Mouse (Mus musculus) neural tube, embryonic 15.5 days (tissue): ENCODE results near the gene Mrps27. TPM values are rescaled to one million over a fixed set of nuclear protein-coding genes. Genes with fewer than 3 reads are reported as not detected.

Source experiments
- ATAC-seq: fragments of 200-750 bp; cut with Nextera tagmentation; 2 replicates; pipeline ENCODE4 v1.8.0; 2017; ENCODE audit warnings: mild to moderate bottlenecking, moderate TSS enrichment, moderate library complexity; ENCODE audit not compliant: low FRiP score
- H3K27ac ChIP-seq: fragments of 300-500 bp; sonication (generic); replicated peaks from 2 replicates; pipeline ENCODE4 v1.5.1; 2015; ENCODE audit warnings: mild to moderate bottlenecking, inconsistent platforms
- H3K27me3 ChIP-seq: fragments of 300-500 bp; sonication (generic); replicated peaks from 2 replicates; pipeline ENCODE4 v1.6.1; 2015; ENCODE audit warnings: inconsistent platforms
- H3K36me3 ChIP-seq: fragments of 300-500 bp; sonication (generic); 2 replicates; pipeline ENCODE4 v1.6.1; 2015; ENCODE audit warnings: inconsistent platforms
- H3K4me1 ChIP-seq: fragments of 300-500 bp; sonication (generic); 2 replicates; pipeline ENCODE4 v1.6.1; 2015; ENCODE audit warnings: inconsistent platforms
- H3K4me2 ChIP-seq: fragments of 300-500 bp; sonication (generic); 2 replicates; pipeline ENCODE4 v1.6.1; 2015; ENCODE audit warnings: inconsistent platforms, mild to moderate bottlenecking, moderate library complexity
- H3K4me3 ChIP-seq: fragments of 300-500 bp; sonication (generic); replicated peaks from 2 replicates; pipeline ENCODE4 v1.5.1; 2015; ENCODE audit warnings: mild to moderate bottlenecking, inconsistent platforms
- H3K9ac ChIP-seq: fragments of 300-500 bp; sonication (generic); replicated peaks from 2 replicates; pipeline ENCODE4 v1.6.1; 2015; ENCODE audit warnings: mild to moderate bottlenecking, inconsistent platforms
- H3K9me3 ChIP-seq: fragments of 300-500 bp; sonication (generic); replicated peaks from 2 replicates; pipeline ENCODE4 v1.6.1; 2016; ENCODE audit warnings: inconsistent platforms
- WGBS: fragments of 180-500 bp; shearing (Covaris S2); methylation state at CpG from one replicate; pipeline ENCODE4 v1.1.7; 2015; ENCODE audit warnings: mixed read lengths; 5-methylcytosine and 5-hydroxymethylcytosine counted together
- polyA plus RNA-seq: library from polyadenylated mRNA; unstranded; fragments of >200 nt; fragmentation: Nextera tagmentation; extraction: Ambion mirVana; gene quantifications from 2 replicates; pipeline ENCODE4 v1.2.1, GENCODE M21; 2015

Mrps27 gene
- polyA plus RNA-seq, 1 experiment from 2014 or later: 40.9 TPM

GRCm38 (mm10) chr13:99444431-99444871 lies 99.9 kb downstream of the Mrps27 start:
- H3K4me3 ChIP-seq: no peak overlapping the region
- 5% methylated on average over 10 of the region's 10 CpGs for WGBS

GRCm38 (mm10) chr13:99444880-99445279 lies 100.3 kb downstream of the Mrps27 start:
- no peaks in the 10 kb centered on the region for H3K9me3 ChIP-seq
- ATAC-seq: peak; percentile 25
- peak overlapping the region; percentile 33 for H3K4me2 ChIP-seq
- peak overlapping the region; percentile 75 for H3K27ac ChIP-seq
- H3K4me3 ChIP-seq: no peak overlapping the region
- no peak overlapping the region for H3K9ac ChIP-seq
- no peaks in the 10 kb centered on the region for H3K27me3 ChIP-seq
- H3K4me1 ChIP-seq: peaks cover 78% of the 10 kb centered on the region
- WGBS: 3% methylated on average over 6 of the region's 6 CpGs
- peaks cover 30% of the 10 kb centered on the region for H3K36me3 ChIP-seq

More at GRCm38 (mm10) chr13:99444431-99444871, 99.9 kb downstream of the Mrps27 start:
- ATAC-seq: peak; percentile 70
- peak overlapping the region; percentile 33 for H3K4me2 ChIP-seq
- H3K9me3 ChIP-seq: no peaks in the 10 kb centered on the region
- H3K27me3 ChIP-seq: no peaks in the 10 kb centered on the region
- peak overlapping the region; percentile 75 for H3K27ac ChIP-seq
- H3K36me3 ChIP-seq: peaks cover 34% of the 10 kb centered on the region
- no peak overlapping the region for H3K9ac ChIP-seq
- peaks cover 73% of the 10 kb centered on the region for H3K4me1 ChIP-seq

- H3K36me3 ChIP-seq: 0 out of 2 replicates have a peak, but pooled peaks cover 9% of the 10 kb centered on the region
- H3K4me2 ChIP-seq: peak overlapping the region; percentile 2; the same call in 1 of the 2 replicates
- H3K4me3 ChIP-seq: no peak overlapping the region
- no peak for ATAC-seq
- H3K9me3 ChIP-seq: no peaks in the 10 kb centered on the region
- peak overlapping the region; percentile 38; the same call in 1 of the 2 replicates for H3K27ac ChIP-seq
- no peak overlapping the region for H3K9ac ChIP-seq
- peaks cover 86% of the 10 kb centered on the region for H3K4me1 ChIP-seq
- 50% methylated on average over 7 of the region's 7 CpGs for WGBS
- H3K27me3 ChIP-seq: no peaks in the 10 kb centered on the region
Observed at GRCm38 (mm10) chr13:99447002-99447401, 102.4 kb downstream of the Mrps27 start.

- Histone ChIP-seq H3K36me3 (0 out of 2 replicates have a peak, but pooled peaks cover 3% of the 10 kb centered on the region), H3K27me3 (no peaks in the 10 kb centered on the region), H3K9me3 (no peaks in the 10 kb centered on the region), H3K9ac (no peak overlapping the region), H3K27ac (peak overlapping the region; percentile 38; the same call in 1 of the 2 replicates), H3K4me3 (no peak overlapping the region), H3K4me2 (peak overlapping the region; percentile 2; the same call in 1 of the 2 replicates), H3K4me1 (peaks cover 80% of the 10 kb centered on the region)
- no peak for ATAC-seq
- WGBS: 18% methylated on average over 11 of the region's 11 CpGs
Observed at GRCm38 (mm10) chr13:99447403-99448199, 103.0 kb downstream of the Mrps27 start.

- WGBS: 32% methylated on average over 4 of the region's 4 CpGs
- Histone ChIP-seq H3K4me2 (no peak overlapping the region), H3K36me3 (no peaks in the 10 kb centered on the region), H3K27me3 (no peaks in the 10 kb centered on the region), H3K4me3 (no peak overlapping the region), H3K4me1 (peaks cover 75% of the 10 kb centered on the region), H3K9ac (no peak overlapping the region), H3K27ac (no peak overlapping the region), H3K9me3 (no peaks in the 10 kb centered on the region)
- no peak for ATAC-seq
Observed at GRCm38 (mm10) chr13:99448278-99448677, 103.7 kb downstream of the Mrps27 start.

- no peak overlapping the region for H3K4me3 ChIP-seq
- H3K27ac ChIP-seq: no peak overlapping the region
- peaks cover 62% of the 10 kb centered on the region for H3K4me1 ChIP-seq
- H3K4me2 ChIP-seq: no peak overlapping the region
- no peak overlapping the region for H3K9ac ChIP-seq
- H3K27me3 ChIP-seq: no peaks in the 10 kb centered on the region
- H3K9me3 ChIP-seq: no peaks in the 10 kb centered on the region
- ATAC-seq: no peak
- WGBS: 76% methylated on average over 4 of the region's 4 CpGs
- no peaks in the 10 kb centered on the region for H3K36me3 ChIP-seq
Observed at GRCm38 (mm10) chr13:99449547-99449946, 105.0 kb downstream of the Mrps27 start.

GRCm38 (mm10) chr13:99450766-99451165 lies 106.2 kb downstream of the Mrps27 start:
- no peak overlapping the region for H3K9ac ChIP-seq
- H3K4me1 ChIP-seq: peaks cover 64% of the 10 kb centered on the region
- H3K27ac ChIP-seq: peak overlapping the region; percentile 13; the same call in 1 of the 2 replicates
- ATAC-seq: no peak
- H3K4me2 ChIP-seq: no peak overlapping the region
- H3K27me3 ChIP-seq: no peaks in the 10 kb centered on the region
- no peaks in the 10 kb centered on the region for H3K9me3 ChIP-seq
- no peaks in the 10 kb centered on the region for H3K36me3 ChIP-seq
- H3K4me3 ChIP-seq: no peak overlapping the region
- 65% methylated on average over 7 of the region's 7 CpGs for WGBS

GRCm38 (mm10) chr13:99451276-99451675 lies 106.7 kb downstream of the Mrps27 start:
- H3K9ac ChIP-seq: no peak overlapping the region
- H3K27ac ChIP-seq: peak overlapping the region; percentile 13; the same call in 1 of the 2 replicates
- no peak for ATAC-seq
- no peaks in the 10 kb centered on the region for H3K9me3 ChIP-seq
- no peak overlapping the region for H3K4me2 ChIP-seq
- H3K27me3 ChIP-seq: no peaks in the 10 kb centered on the region
- WGBS: 72% methylated on average over 5 of the region's 5 CpGs
- peaks cover 64% of the 10 kb centered on the region for H3K4me1 ChIP-seq
- H3K4me3 ChIP-seq: no peak overlapping the region
- no peaks in the 10 kb centered on the region for H3K36me3 ChIP-seq

GRCm38 (mm10) chr13:99452444-99452843 lies 107.9 kb downstream of the Mrps27 start:
- H3K4me1 ChIP-seq: peaks cover 54% of the 10 kb centered on the region

GRCm38 (mm10) chr13:99454977-99455376 lies 110.4 kb downstream of the Mrps27 start:
- H3K36me3 ChIP-seq: peaks cover 3% of the 10 kb centered on the region; the same call in 1 of the 2 replicates
- H3K27ac ChIP-seq: no peak overlapping the region
- H3K27me3 ChIP-seq: no peaks in the 10 kb centered on the region
- ATAC-seq: no peak
- no peak overlapping the region for H3K9ac ChIP-seq
- H3K4me2 ChIP-seq: no peak overlapping the region
- H3K4me1 ChIP-seq: peaks cover 47% of the 10 kb centered on the region
- WGBS: 82% methylated on average over 7 of the region's 7 CpGs
- H3K4me3 ChIP-seq: no peak overlapping the region
- H3K9me3 ChIP-seq: no peaks in the 10 kb centered on the region

More at GRCm38 (mm10) chr13:99452444-99452843, 107.9 kb downstream of the Mrps27 start:
- no peak overlapping the region for H3K27ac ChIP-seq
- no peak for ATAC-seq
- H3K4me3 ChIP-seq: no peak overlapping the region
- no peaks in the 10 kb centered on the region for H3K9me3 ChIP-seq
- H3K27me3 ChIP-seq: no peaks in the 10 kb centered on the region
- H3K36me3 ChIP-seq: no peaks in the 10 kb centered on the region
- 78% methylated on average over 3 of the region's 3 CpGs for WGBS
- no peak overlapping the region for H3K4me2 ChIP-seq
- no peak overlapping the region for H3K9ac ChIP-seq

GRCm38 (mm10) chr13:99458658-99459386 lies 114.2 kb downstream of the Mrps27 start:
- Histone ChIP-seq H3K4me3 (no peak overlapping the region), H3K4me1 (peaks cover 36% of the 10 kb centered on the region), H3K9me3 (no peaks in the 10 kb centered on the region), H3K27me3 (no peaks in the 10 kb centered on the region), H3K36me3 (peaks cover 17% of the 10 kb centered on the region; the same call in 1 of the 2 replicates), H3K27ac (peak overlapping the region; percentile 72), H3K9ac (no peak overlapping the region), H3K4me2 (no peak overlapping the region)
- ATAC-seq: peak; percentile 60
- 52% methylated on average over 12 of the region's 12 CpGs for WGBS
